Mouse (Mus musculus): Measurements from ENCODE around the gene Spred3.
"Not testable (repeated sequence)": the region's sequence is repeated elsewhere in the genome, so short reads cannot be mapped to it uniquely, and the experiment has no call there.

Spred3 gene

GRCm38 (mm10) chr7:29169231-29170065 lies 763 bp downstream of the Spred3 start:
- DNase-seq (ENCODE audit: extremely low read depth, low read depth), result peak; percentile 91

- no peak for DNase-seq (ENCODE audit: extremely low read depth, low read depth)
These were observed 1.4 kb downstream of the Spred3 start for GRCm38 (mm10) chr7:29168791-29169230.

- no peak for DNase-seq (ENCODE audit: extremely low read depth, low read depth)
These were observed 2.0 kb downstream of the Spred3 start for GRCm38 (mm10) chr7:29168121-29168695.

GRCm38 (mm10) chr7:29167656-29168055 lies 2.6 kb downstream of the Spred3 start:
- no peak for DNase-seq (ENCODE audit: extremely low read depth, low read depth)

GRCm38 (mm10) chr7:29162750-29163525 lies 7.3 kb downstream of the Spred3 start:
- DNase-seq (ENCODE audit: extremely low read depth, low read depth), result no peak

GRCm38 (mm10) chr7:29162294-29162693 lies 7.9 kb downstream of the Spred3 start:
- DNase-seq (ENCODE audit: extremely low read depth, low read depth), result no peak

- DNase-seq (ENCODE audit: extremely low read depth, low read depth), result no peak
These were observed 11.9 kb downstream of the Spred3 start for GRCm38 (mm10) chr7:29158264-29158663.

GRCm38 (mm10) chr7:29155838-29156782 lies 14.1 kb downstream of the Spred3 start, which contains the start of gene Fam98c:
TSS of gene Fam98c (minus strand) at chr7:29156234.
- peak; percentile 77 for DNase-seq (ENCODE audit: extremely low read depth, low read depth)

GRCm38 (mm10) chr7:29155196-29155837 lies 14.9 kb downstream of the Spred3 start:
- peak; percentile 44 for DNase-seq (ENCODE audit: extremely low read depth, low read depth)

GRCm38 (mm10) chr7:29154018-29154720 lies 16.0 kb downstream of the Spred3 start:
- DNase-seq (ENCODE audit: extremely low read depth, low read depth), result peak; percentile 11

GRCm38 (mm10) chr7:29151486-29151885 lies 18.7 kb downstream of the Spred3 start:
- no peak for DNase-seq (ENCODE audit: extremely low read depth, low read depth)

- DNase-seq (ENCODE audit: extremely low read depth, low read depth), result no peak
These were observed 21.4 kb downstream of the Spred3 start for GRCm38 (mm10) chr7:29148771-29149170.

GRCm38 (mm10) chr7:29146625-29147367 lies 23.4 kb downstream of the Spred3 start:
- no peak for DNase-seq (ENCODE audit: extremely low read depth, low read depth)

GRCm38 (mm10) chr7:29144006-29144405 lies 26.2 kb downstream of the Spred3 start:
- peak; percentile 70 for DNase-seq (ENCODE audit: extremely low read depth, low read depth)

GRCm38 (mm10) chr7:29141416-29141815 lies 28.8 kb downstream of the Spred3 start:
- no peak for DNase-seq (ENCODE audit: extremely low read depth, low read depth)

GRCm38 (mm10) chr7:29139237-29139636 lies 31.0 kb downstream of the Spred3 start:
- DNase-seq (ENCODE audit: extremely low read depth, low read depth), result not testable (repeated sequence)

- DNase-seq (ENCODE audit: extremely low read depth, low read depth), result no peak
These were observed 32.8 kb downstream of the Spred3 start for GRCm38 (mm10) chr7:29137429-29137828.

- DNase-seq (ENCODE audit: extremely low read depth, low read depth), result peak; percentile 78
These were observed 35.4 kb downstream of the Spred3 start, which contains the start of gene Rasgrp4 for GRCm38 (mm10) chr7:29134693-29135386. TSS of gene Rasgrp4 (plus strand) at chr7:29134851.

Data from MEL-GATA-1-ER (cell line).